Mouse (Mus musculus): ENCODE data around the gene Ptger3.

DNA sequence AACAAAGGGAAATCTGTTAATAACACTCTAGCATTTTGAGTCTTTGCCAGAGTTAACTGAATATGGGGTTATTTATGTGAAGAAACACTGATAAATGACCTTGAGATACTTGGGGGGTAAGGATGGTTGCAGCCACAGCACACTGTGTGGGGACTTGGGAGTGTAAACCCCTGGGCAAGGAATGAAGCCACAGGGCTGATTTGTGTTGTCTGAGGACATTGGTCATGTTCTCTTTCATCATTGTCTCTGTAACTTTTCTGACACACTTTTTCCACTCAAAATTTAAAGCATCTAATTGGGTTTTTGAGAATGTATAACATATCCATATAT is 38.7 kb downstream of the Ptger3 start:
- TF ChIP-seq CTCF (conservative IDR thresholded peaks at IDR 0.05; ENCODE audit: insufficient read depth, insufficient read length, low read depth, low read length) (no peak), POLR2A (IDR thresholded peaks at IDR 0.05; ENCODE audit: low read depth, low read length) (no peak)

Measured in kidney, adult 2 months (tissue).